Mouse (Mus musculus) myocyte (in vitro differentiated cells): ENCODE measurements around the gene M6pr.

Experiments
- CEBPB ChIP-seq: IDR thresholded peaks from 2 replicates; pipeline ENCODE4 v1.6.1; 2011; ENCODE audit warnings: mild to moderate bottlenecking, moderate library complexity; ENCODE audit not compliant: poor library complexity, insufficient read depth, severe bottlenecking
- E2F4 ChIP-seq: IDR thresholded peaks from one replicate; pipeline ENCODE4 v1.6.1; 2011; ENCODE audit warnings: mild to moderate bottlenecking, control low read depth, moderate library complexity; ENCODE audit not compliant: insufficient read depth
- MAX ChIP-seq: IDR thresholded peaks from one replicate; pipeline ENCODE4 v1.6.1; 2011; ENCODE audit warnings: low read depth, mild to moderate bottlenecking, control low read depth
- MYOD1 ChIP-seq, 3 experiments: IDR thresholded peaks; one replicate each; pipeline ENCODE4 v1.6.1; 2011; ENCODE audit warnings: control low read depth in 2 of 3, low read depth in 2 of 3, mild to moderate bottlenecking in 2 of 3, moderate library complexity in 1 of 3; ENCODE audit not compliant: insufficient read length in 2 of 3, control insufficient read depth in 1 of 3
- MYOG ChIP-seq, 3 experiments: IDR thresholded peaks; one replicate each; pipeline ENCODE4 v1.6.1; 2011; ENCODE audit warnings: control low read depth in 2 of 3, low read depth in 2 of 3, mild to moderate bottlenecking in 2 of 3; ENCODE audit not compliant: insufficient read length in 2 of 3, control insufficient read depth in 1 of 3, insufficient read depth in 1 of 3
- POLR2A ChIP-seq: IDR thresholded peaks from one replicate; pipeline ENCODE4 v1.6.1; 2011; ENCODE audit warnings: low read depth, mild to moderate bottlenecking, control low read depth, moderate library complexity; ENCODE audit not compliant: insufficient read length
- POLR2AphosphoS2 ChIP-seq: IDR thresholded peaks from one replicate; pipeline ENCODE4 v1.6.1; 2011; ENCODE audit warnings: low read depth, control low read depth; ENCODE audit not compliant: insufficient read length
- SRF ChIP-seq: IDR thresholded peaks from one replicate; pipeline ENCODE4 v1.6.1; 2011; ENCODE audit warnings: low read depth; ENCODE audit not compliant: control insufficient read depth, insufficient read length
- TCF12 ChIP-seq: IDR thresholded peaks from one replicate; pipeline ENCODE4 v1.6.1; 2011; ENCODE audit warnings: mild to moderate bottlenecking, control low read depth; ENCODE audit not compliant: poor library complexity, insufficient read depth, severe bottlenecking
- USF1 ChIP-seq: IDR thresholded peaks from one replicate; pipeline ENCODE4 v1.6.1; 2011; ENCODE audit warnings: low read depth, mild to moderate bottlenecking, control low read depth, moderate library complexity

- TF ChIP-seq SRF (no peak), POLR2A (no peak), POLR2AphosphoS2 (no peak), USF1 (no peak), MAX (no peak), MYOG (IDR thresholded peaks at IDR 0.05; ENCODE audit: control insufficient read depth in 1 of 3, insufficient read depth in 1 of 3, insufficient read length in 2 of 3, low read depth in 2 of 3) (no peak), E2F4 (no peak), CEBPB (no peak), MYOD1 (IDR thresholded peaks at IDR 0.05; ENCODE audit: control insufficient read depth in 1 of 3, insufficient read length in 2 of 3, low read depth in 2 of 3) (no peak), TCF12 (no peak)
Measured at GRCm38 (mm10) chr6:122343719-122344118, 35.2 kb downstream of the M6pr start.
